Mouse (Mus musculus): ENCODE data around the gene Gbe1. TPM values are rescaled to one million over a fixed set of nuclear protein-coding genes. Genes with fewer than 3 reads are reported as not detected.

Gene Gbe1
- total RNA-seq (2022), result 10 to 100 TPM; 45.4 to 63.5 (median 49.7) TPM

DNA sequence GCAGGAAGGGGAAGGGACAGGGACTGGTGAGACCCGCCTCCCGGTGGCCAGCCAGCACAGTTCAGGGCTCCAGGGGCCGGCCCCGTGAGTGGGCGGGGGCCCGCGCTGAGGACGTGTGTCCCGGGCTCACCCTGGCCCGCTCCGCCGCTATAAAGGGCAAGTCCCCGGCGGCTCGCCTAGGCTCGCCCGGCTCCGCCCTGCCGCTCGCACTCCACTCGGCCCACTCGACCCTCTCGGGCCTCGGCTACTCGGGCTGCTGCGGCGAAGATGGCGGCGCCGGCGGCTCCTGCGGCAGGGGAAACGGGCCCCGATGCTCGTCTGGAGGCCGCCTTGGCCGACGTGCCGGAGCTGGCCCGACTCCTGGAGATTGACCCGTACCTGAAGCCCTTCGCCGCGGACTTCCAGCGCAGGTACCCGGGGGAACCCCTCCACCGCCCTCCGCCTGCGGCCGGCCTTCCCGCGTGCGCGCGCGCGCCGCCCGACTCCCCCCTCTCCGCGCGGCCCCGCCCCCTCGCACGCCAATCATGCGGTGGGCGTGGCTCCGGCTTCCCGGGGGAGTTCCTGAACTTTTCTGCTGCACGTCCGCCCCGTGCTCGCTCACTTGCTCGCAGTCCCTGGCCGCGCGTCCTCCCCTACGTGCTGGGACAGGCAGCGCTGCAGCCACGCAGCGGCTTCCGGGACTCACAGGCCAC, at the start of gene Gbe1:
Gene Gbe1, plus strand, starts transcription at position 64 of the 692 bp plus-strand sequence.
- peak; percentile 92 to 94 for DNase-seq (ENCODE audit: low spot score in 2 of 2)

DNA sequence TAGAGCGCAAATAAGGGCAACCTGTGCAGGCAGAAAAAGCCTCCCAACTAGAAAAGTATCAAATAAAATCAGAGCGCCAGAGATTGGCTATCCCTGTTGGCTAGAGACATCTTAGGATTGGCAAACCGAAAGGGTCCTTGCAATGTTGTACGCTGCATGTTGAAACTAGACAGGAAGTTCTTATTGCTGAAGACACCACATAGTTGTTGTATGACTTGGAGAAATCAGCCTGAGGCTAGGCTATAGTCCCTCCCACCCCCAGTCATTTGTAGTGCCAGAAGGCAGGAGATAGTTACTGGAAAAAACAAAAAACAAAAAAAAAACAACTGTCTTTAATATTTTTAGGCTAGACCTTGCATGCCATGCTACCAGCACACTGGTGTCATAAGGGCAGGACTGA, 3.1 kb upstream of the Gbe1 start:
- no peak for DNase-seq (ENCODE audit: low spot score in 2 of 2)

DNA sequence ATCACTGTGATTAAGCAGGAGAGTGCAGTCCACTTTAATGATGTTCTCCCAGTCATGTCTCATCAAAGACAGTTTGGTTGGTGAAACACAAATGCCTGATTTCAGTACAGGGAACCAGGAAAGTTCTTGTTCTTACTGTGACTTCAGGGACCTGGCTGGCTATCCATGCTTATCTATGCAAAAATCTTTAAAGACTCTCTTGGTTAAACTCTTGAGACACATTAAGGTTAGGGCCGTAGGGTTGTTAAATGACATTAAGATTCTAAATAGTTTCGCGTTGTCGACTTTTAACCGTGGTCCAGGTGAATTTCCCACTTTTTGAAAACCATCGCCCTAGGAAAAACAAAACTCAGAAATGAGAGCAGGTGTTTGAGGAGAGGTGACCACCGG, 258 bp upstream of the Gbe1 start:
- no peak for DNase-seq (ENCODE audit: low spot score in 2 of 2)

DNA sequence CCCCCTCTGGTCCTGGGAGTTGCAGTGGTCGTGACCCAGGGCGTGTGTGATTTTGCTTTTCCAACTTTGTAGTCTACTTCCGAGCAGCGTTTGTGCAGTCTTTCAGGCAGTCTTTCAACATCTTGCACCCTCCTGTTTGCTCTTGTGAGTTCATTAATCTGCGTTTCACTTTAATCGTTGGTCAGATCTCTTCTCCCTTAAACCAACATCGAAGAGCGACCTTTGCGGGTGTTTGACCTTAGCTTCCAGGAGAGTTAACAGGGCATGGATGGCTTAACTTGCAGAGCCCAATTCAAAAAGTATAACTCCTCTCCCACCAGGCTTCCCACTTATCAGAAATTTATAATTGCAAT, 805 bp downstream of the Gbe1 start:
- DNase-seq (ENCODE audit: low spot score in 2 of 2), result no peak

DNA sequence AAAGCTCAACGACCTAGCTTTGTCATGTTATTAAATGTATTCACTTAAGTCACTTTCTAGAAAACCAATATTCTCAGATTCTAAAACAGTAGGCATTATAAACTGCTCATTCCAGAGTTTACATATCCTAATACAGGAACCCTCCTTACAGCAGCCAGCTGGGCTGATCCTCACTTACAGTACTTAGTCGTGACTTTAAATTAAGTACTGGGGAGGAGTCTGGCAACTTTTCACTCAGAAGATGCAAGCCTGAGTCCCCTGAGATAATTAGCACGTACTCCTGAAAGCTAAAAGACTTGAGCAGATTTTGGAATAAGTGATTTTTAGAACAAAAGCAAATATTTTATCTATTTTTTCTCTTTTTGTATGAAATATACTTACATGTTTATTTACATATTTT, 1.5 kb downstream of the Gbe1 start:
- no peak for DNase-seq (ENCODE audit: low spot score in 2 of 2)

DNA sequence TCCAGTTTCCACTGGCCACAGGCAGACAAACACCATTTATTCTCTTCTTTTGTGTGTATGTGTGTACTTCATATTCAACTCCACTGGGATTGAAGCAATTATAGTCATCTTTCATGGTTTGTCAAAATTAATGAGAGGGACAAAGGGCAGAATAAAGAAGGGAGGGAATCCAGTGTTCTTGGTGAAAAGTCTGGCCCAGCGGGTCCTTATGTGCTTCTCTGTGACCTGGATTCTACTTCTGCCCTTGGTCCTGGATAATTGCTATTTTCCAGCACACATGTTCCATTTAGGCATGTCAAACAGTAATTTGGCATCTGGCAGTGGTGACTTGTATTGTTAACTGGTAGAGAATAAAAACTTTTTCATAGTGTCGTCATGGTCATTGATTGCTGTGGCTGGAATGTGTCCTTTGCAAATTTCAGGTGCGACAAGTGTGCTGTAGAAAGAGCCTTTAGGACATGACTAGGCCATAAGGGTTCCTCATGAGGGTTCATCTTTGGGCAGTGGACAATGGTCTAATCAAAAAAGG, 2.2 kb downstream of the Gbe1 start:
- no peak for DNase-seq (ENCODE audit: low spot score in 2 of 2)

DNA sequence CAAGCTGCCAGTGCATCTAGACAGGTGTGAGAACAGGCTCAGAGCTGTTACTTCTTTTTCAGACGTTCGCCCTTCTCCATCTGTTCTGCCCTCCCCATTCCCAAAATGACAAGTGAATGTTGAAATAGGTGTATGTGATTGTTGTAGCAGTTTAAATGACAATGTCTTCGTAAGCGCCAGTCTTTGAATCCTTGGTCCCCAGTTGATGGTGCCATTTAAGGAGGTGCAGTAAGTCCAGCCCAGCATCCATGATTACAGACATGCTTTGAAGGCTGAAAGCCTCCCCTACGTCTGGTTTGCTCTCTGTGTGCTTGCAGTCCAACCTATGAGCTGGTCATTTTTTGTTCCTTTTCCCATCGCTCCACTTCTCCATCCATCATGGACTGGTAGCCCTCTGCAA, 5.6 kb downstream of the Gbe1 start:
- no peak for DNase-seq (ENCODE audit: low spot score in 2 of 2)

DNA sequence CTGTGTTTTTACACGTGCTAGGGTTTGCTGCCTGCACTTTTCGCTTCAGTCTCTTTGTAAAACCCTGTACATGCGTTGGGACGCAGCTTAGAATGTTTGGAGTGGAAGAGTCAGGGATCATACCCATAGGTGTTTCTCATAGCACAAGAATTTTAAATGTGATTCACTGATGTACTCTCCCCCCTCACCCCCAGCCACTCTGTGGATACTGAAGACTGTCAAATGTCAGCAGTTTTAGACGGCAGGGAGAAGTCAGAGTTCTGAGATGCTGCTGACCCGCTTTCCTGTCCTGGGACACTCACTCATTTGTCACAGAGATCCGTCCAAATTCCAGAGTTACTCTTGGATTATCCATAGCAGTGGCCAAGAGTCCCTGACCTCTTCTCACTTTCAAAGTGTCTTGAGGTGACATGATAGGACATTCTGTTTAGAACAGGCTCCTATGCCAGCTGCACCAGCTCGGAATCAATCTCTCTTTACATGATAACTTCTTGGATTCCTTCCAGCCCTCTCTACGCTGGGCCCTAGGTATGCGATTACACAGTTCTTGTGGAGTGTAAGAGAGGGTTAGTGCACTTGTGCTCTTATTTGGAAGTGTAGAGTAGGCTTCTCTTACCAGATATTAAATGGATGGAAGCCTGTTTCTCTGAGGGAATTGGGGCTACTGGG, 7.0 kb downstream of the Gbe1 start:
- DNase-seq (ENCODE audit: low spot score in 2 of 2), result peak; percentile 18 to 42

DNA sequence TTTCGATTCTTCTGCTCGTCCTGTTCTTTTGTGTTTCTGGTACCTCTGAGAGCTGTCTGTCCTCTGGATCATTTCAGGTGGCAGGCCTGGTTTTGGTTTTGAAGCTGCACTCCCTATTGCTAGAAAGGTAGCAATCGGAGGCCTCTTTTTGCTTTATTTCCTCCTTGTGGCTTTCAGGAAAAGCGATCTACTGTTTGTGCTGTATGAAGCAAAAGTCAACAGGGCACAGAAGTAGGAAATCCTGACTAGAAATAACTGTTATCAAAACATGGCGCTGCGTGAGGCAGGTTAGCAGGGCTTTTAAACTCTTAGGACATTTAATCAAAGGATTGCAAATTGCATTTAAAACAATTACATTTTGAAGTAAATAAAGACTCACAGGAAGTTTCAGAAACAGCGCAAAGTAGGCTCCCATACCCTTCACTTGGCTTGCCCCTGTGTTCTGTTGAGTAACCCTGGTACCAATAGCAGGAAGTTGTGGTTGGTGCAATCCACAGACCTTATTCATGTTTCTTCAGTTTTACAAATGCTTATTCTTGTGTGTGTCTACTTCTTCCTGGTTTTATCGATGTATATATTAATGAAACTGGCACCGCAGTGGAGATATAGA, 12.7 kb downstream of the Gbe1 start:
- no peak for DNase-seq (ENCODE audit: low spot score in 2 of 2)

DNA sequence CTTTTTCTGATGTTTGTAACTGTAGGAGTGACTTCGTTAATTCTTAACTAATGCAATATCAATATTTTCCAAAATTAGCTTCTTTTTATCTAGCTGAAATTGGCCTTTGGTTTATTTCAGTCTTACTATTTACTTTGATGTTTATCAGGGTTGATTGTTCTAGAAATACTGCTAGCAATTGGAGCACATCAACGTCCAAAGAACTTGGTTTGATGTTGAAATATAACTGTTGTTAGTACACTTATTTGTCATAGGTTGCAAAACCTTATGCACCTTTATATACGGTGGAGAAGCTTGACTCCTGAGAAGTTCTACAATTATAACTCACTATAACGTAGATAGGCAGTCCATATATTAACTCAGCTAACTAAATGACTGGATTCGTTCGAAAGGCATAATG, 14.8 kb downstream of the Gbe1 start:
- DNase-seq (ENCODE audit: low spot score in 2 of 2), result no peak

DNA sequence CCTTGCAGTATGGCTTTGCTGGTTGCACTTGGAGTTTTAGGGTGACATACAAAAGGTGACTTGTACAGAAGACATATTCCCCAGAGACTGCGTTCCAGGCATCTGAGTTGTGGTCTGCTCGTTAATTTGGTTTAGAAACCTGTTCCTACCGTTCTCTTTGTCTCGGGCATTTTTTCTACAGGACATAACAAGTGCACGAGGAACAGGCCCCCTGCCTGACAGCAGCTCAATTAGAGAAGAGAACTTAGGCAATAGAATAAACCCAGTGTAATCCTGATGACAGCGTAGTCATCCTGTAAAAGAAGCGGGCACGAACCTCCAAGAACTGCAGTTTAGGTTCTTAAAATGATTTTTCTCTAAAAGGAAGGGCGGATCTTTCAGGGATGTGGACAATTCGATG, 15.3 kb downstream of the Gbe1 start:
- DNase-seq (ENCODE audit: low spot score in 2 of 2), result no peak

DNA sequence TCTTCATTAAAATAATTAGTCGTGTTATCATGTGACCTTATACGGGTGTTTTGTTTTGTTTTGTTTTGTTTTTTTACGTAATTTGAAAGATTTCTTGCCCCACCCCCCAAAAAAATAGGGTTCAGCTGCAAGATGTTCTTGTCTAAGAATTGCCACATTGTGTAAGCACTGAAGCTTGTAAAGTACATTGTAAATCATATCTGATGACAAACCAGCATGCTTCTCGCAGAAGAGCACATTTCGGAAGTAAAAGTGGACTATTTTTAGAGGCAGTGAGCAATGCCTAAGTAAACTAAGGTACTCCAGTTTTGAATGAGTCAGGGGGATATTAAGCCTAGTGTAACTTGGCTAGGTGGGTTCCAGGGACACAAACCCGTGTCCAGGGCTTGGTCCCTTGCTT, 15.7 kb downstream of the Gbe1 start:
- no peak for DNase-seq (ENCODE audit: low spot score in 2 of 2)

DNA sequence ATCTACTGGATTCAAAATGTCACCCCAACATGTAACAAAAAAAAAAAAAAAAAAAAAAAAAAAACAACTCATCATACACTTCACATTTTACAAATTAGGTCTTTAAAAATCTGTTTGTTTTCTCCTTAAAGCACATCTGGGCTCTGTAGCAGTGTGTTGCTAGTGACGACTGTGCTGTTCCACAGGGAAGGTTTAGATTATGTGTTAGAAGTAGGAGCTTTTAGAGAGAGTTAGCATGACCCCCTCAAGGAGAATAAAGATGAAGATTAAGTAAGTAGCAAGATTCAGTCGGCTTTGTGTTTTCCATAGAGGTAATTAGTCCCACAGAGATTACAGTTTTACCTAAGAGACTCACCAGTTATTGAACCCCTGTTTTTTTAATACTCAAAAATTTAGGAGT, 16.3 kb downstream of the Gbe1 start:
- no peak for DNase-seq (ENCODE audit: low spot score in 2 of 2)

DNA sequence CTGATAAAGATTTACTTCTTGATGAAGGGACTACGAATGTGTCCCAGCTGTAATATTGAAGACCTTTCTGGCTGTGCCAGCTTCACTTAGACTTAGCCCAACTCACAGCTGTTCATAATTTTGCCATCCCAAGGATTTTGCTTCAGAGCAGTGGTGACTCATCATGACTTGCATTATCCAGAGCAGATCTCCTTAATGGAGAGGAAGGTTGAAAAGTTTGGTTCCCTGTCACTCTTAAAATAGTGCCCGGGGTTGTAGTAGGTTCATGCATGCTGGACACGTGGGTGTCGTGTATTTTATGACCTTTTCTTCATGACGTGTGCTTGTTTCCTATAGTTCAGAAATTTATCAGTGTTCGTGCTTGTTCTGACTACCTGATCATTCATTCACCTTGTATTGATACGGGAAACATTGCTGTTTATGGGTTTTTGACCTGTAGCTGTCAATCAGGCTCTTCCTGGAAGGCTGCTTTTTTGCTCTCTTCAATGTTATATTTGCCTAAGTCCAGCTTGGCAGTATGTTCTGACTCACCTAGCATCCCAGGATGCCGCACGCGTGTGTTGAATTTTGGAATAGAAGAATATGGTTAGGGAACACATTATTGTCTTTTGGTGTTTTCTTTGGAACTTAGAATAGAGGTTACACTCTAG, 17.0 kb downstream of the Gbe1 start:
- no peak for DNase-seq (ENCODE audit: low spot score in 2 of 2)

DNA sequence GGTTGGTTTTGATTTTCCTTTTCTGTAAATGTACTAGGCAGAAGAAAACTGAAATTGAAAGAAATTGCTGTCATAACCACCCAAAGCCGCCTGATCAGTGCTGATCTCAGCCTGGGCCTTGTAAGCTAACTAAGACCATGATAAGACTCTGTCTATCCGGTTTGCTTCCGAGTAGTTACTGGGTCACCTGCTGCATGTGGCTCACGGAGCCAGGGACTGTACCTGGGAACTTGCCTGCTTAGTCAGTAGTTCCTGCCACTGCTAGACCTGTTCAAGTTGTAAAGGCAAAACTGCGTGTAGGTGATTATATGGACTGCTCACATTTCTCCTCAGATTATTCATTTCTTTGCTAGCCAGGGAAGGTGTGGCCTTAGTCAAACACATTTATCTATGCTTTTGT, 21.1 kb downstream of the Gbe1 start:
- DNase-seq (ENCODE audit: low spot score in 2 of 2), result no peak

DNA sequence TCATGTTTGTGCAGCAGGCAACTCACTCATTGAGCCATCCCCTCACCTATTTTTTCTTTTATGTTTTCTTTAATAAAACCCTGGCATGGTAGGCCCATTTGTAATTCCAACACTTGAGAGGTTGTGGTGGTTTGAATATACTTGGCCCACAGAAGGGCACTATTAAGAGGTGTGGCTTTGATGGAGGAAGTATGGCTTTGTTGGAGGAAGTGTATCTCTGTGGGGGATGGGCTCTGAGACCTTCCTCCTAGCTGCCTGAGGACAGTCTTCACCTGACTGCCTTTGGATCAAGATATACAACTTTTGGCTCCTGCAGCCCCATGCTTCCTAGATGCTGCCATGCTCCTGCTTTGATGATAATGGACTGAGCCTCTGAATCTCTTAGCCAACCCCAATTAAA, 21.7 kb downstream of the Gbe1 start:
- DNase-seq (ENCODE audit: low spot score in 2 of 2), result no peak

DNA sequence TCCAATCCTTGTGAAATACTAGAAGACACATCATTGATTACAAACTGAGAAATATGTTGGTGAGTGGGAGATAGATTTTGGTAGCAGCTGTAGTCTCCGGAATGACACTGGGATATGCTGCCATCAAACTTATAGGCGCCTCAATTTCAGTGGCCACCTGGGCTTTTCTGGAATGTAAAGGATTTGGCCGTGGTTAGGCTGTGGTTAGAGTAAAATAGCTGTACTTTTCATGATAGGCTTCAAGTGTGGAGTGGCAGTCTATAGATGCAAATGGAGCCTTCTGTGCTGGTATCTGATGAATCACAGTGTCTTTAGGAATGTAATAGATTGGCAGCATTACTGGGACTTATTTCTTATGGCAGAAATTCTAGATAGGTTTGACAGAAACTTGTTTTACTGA, 23.9 kb downstream of the Gbe1 start:
- no peak for DNase-seq (ENCODE audit: low spot score in 2 of 2)

DNA sequence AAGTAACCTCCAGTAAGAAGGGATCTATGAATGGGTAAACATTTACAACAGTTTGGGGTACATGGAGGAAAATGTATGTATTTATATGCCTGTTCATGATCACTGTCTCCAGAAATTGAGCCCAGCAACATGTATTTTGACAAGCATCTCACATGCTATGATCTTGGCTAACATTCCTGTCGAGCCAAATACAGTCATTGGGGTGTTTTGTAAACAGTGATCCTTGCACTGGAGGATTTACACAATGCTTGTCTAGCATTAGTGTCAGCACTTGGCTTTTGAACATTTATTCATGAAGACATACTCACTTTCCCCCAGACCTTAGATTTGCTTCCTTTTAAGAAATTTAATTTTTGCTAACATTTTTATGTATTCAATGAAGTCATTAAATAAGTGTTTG, 30.7 kb downstream of the Gbe1 start:
- DNase-seq (ENCODE audit: low spot score in 2 of 2), result no peak

DNA sequence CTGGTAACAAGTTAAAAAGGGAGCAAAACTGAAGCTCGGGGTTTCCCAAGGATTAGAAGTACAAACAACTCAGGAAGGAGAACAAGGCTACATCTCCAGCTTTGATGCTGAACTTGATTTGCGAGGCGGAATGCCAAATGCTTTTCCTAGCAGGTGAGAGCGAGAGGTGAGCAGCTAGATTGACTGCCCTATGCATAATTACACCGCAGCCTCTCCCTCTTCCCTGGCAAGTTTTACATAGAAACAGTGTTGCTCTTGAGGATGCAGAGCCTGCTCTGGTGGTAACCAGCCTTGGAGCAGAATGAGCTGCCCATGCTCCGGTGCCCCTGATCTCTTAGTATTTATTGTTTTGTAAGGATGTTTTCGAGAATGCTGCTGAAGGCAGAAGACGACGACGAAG, 31.9 kb downstream of the Gbe1 start:
- DNase-seq (ENCODE audit: low spot score in 2 of 2), result no peak

DNA sequence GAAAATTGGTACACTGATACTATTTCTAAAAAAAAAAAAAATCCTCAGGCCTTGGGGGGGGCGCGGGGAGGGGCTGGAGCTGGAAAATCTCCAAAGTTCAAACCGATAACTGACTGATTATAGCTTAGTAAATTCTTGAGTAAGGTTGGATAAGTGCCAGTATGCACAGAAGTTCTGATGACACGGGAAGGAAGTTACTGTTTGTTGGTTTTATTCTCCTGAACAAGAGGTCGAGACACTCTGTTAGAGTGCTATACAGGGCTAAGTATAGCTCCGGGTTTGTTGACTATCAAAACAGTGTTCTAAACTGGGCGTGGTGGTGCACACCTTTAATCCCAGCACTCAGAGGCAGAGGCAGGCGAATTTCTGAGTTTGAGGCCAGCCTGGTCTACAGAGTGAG, 36.3 kb downstream of the Gbe1 start:
- no peak for DNase-seq (ENCODE audit: low spot score in 2 of 2)

DNA sequence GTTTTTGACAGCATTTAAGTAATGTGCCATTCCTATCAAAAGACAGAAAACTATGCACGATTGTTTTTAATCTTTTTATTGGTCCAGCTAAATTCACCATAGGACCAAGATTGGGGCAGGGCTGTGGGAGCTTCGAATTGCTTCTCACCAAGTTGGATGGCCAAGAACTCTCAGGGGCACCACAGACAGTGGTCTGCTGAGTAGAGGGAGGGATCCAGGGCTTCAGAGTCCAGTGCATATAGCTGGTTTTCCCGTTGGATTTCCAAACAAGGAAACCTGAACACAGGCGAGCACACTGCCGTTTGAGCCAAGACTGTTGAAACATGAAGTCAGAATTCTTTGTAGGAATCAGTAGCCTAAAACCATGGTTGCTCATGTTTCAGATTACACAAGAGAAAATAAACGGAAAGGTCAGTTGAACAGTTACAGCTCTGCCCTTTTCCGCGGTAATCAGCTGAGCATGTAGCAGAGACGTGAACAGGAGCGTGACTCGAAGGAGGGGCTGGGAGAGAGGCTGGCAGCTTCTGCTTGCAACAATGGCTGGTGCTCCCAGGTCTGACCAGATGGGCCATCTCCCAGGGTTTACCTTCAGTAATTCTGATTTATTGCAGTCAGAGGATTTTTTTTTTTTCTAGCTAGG, 38.0 kb downstream of the Gbe1 start:
- DNase-seq (ENCODE audit: low spot score in 2 of 2), result peak; percentile 8 to 48

DNA sequence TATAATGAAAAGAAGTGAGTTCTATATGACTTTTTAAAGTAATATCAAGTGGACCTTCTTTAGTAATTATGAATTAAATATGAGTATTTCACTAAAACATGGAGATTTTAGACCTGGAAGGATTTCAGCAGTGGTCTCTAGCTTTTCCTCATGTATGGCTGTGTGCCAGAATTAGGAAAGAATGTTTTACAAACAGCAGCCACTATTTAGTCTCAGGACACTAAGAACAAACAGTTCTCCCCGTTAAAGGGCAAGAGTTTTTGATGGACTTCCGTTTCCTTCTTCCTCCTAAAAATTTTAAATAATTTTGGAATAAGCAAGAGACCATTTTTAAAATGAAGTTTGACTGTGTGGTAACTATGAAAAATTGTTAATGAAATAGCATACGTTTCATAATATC, 38.8 kb downstream of the Gbe1 start:
- DNase-seq (ENCODE audit: low spot score in 2 of 2), result no peak

All from gastrocnemius, adult 8-10 months (tissue).